Mouse (Mus musculus) kidney, embryonic 16.5 days (tissue): Measurements from ENCODE around the gene Med19. TPM values are rescaled to one million over a fixed set of nuclear protein-coding genes. Genes with fewer than 3 reads are reported as not detected.

Experiments
- ATAC-seq: fragments of 200-750 bp; cut with Nextera tagmentation; 2 replicates; pipeline ENCODE4 v1.8.0; 2017; ENCODE audit warnings: moderate TSS enrichment; ENCODE audit not compliant: low FRiP score, low TSS enrichment
- H3K27ac ChIP-seq: fragments of 300-500 bp; sonication (generic); 2 replicates; pipeline ENCODE4 v1.5.1; 2014; ENCODE audit warnings: low read length
- H3K27me3 ChIP-seq: fragments of 300-500 bp; sonication (generic); 2 replicates; pipeline ENCODE4 v1.6.1; 2014; ENCODE audit warnings: low read length, control low read depth, mixed read lengths; ENCODE audit not compliant: insufficient read depth
- H3K36me3 ChIP-seq: fragments of 300-500 bp; sonication (generic); 2 replicates; pipeline ENCODE4 v1.6.1; 2014; ENCODE audit warnings: low read length, control low read depth, mixed read lengths; ENCODE audit not compliant: insufficient read depth
- H3K4me1 ChIP-seq: fragments of 300-500 bp; sonication (generic); 2 replicates; pipeline ENCODE4 v1.6.1; 2014; ENCODE audit warnings: low read length, control low read depth, mixed read lengths; ENCODE audit not compliant: insufficient read depth
- H3K4me2 ChIP-seq: fragments of 300-500 bp; sonication (generic); replicated peaks from 2 replicates; pipeline ENCODE4 v1.6.1; 2014; ENCODE audit warnings: low read depth, low read length
- H3K4me3 ChIP-seq: fragments of 300-500 bp; sonication (generic); 2 replicates; pipeline ENCODE4 v1.5.1; 2014; ENCODE audit warnings: mild to moderate bottlenecking, low read length
- H3K9ac ChIP-seq: fragments of 300-500 bp; sonication (generic); replicated peaks from 2 replicates; pipeline ENCODE4 v1.6.1; 2014; ENCODE audit warnings: low read length
- H3K9me3 ChIP-seq: fragments of 300-500 bp; sonication (generic); 2 replicates; pipeline ENCODE4 v1.6.1; 2016; ENCODE audit warnings: low read length, control low read depth
- WGBS: fragments of 180-500 bp; shearing (Covaris S2); extraction: QIAGEN DNeasy Blood & Tissue Kit; methylation state at CpG from one replicate; pipeline ENCODE4 v1.1.7; 2014; 5-methylcytosine and 5-hydroxymethylcytosine counted together
- polyA plus RNA-seq: library from polyadenylated mRNA; unstranded; fragments of >200 nt; fragmentation: Nextera tagmentation; extraction: Ambion mirVana; gene quantifications from 2 replicates; pipeline ENCODE4 v1.2.1, GENCODE M21; 2015

Gene Med19
- polyA plus RNA-seq, 1 experiment from 2014 or later, result 39.2 TPM

- peak overlapping the region; percentile 97 for H3K27ac ChIP-seq
- H3K9ac ChIP-seq, result peak overlapping the region; percentile 96
- peak; percentile 28 for ATAC-seq
- H3K9me3 ChIP-seq, result no peaks in the 10 kb centered on the region
- peaks cover 10% of the 10 kb centered on the region for H3K4me1 ChIP-seq
- H3K4me2 ChIP-seq, result peak overlapping the region; percentile 63
- WGBS, result under 1% methylated on average over 22 of the region's 26 CpGs
- peaks cover 12% of the 10 kb centered on the region; the same call in 1 of the 2 replicates for H3K36me3 ChIP-seq
- peak overlapping the region; percentile 97 for H3K4me3 ChIP-seq
- no peaks in the 10 kb centered on the region for H3K27me3 ChIP-seq
Observed at GRCm38 (mm10) chr2:84714422-84714810, 36.2 kb downstream of the Med19 start.

- Histone ChIP-seq H3K27me3 (no peaks in the 10 kb centered on the region), H3K36me3 (peaks cover 8% of the 10 kb centered on the region; the same call in 1 of the 2 replicates), H3K4me1 (peaks cover 10% of the 10 kb centered on the region), H3K4me2 (peak within 1 kb of the TSS; percentile 83), H3K4me3 (peak within 1 kb of the TSS; percentile 97), H3K9me3 (no peaks in the 10 kb centered on the region), H3K27ac (peak within 1 kb of the TSS; percentile 97), H3K9ac (peak within 1 kb of the TSS; percentile 96)
- WGBS, result under 1% methylated on average over 73 of the region's 107 CpGs
- ATAC-seq, result peak; percentile 97
Observed at GRCm38 (mm10) chr2:84714811-84715561, 36.8 kb downstream of the Med19 start, which contains the start of gene Zdhhc5. Gene Zdhhc5 (minus strand): TSS chr2:84715180.

- Histone ChIP-seq H3K4me1 (peaks cover 10% of the 10 kb centered on the region), H3K4me2 (peak overlapping the region; percentile 83), H3K36me3 (peaks cover under 1% of the 10 kb centered on the region; the same call in 1 of the 2 replicates), H3K27ac (peak overlapping the region; percentile 97), H3K4me3 (peak overlapping the region; percentile 97), H3K27me3 (no peaks in the 10 kb centered on the region), H3K9me3 (no peaks in the 10 kb centered on the region), H3K9ac (peak overlapping the region; percentile 96)
- WGBS, result under 1% methylated on average over 33 of the region's 33 CpGs
- ATAC-seq, result peak; percentile 96
Observed at GRCm38 (mm10) chr2:84715562-84716361, 37.6 kb downstream of the Med19 start.

GRCm38 (mm10) chr2:84716423-84717355 is 38.5 kb downstream of the Med19 start:
- Histone ChIP-seq H3K27me3 (no peaks in the 10 kb centered on the region), H3K27ac (peak overlapping the region; percentile 97), H3K4me1 (peaks cover 10% of the 10 kb centered on the region), H3K9ac (peak overlapping the region; percentile 96), H3K36me3 (0 out of 2 replicates have a peak, but pooled peaks cover 5% of the 10 kb centered on the region), H3K9me3 (no peaks in the 10 kb centered on the region), H3K4me2 (peak overlapping the region; percentile 83), H3K4me3 (peak overlapping the region; percentile 97)
- 33% methylated on average over 9 of the region's 9 CpGs for WGBS
- no peak for ATAC-seq

GRCm38 (mm10) chr2:84717357-84717756 is 39.2 kb downstream of the Med19 start:
- Histone ChIP-seq H3K27me3 (no peaks in the 10 kb centered on the region), H3K27ac (no peak overlapping the region), H3K4me2 (no peak overlapping the region), H3K9ac (no peak overlapping the region), H3K36me3 (0 out of 2 replicates have a peak, but pooled peaks cover 6% of the 10 kb centered on the region), H3K9me3 (no peaks in the 10 kb centered on the region), H3K4me1 (peaks cover 10% of the 10 kb centered on the region), H3K4me3 (no peak overlapping the region)
- no peak for ATAC-seq
- 90% methylated on average over 4 of the region's 4 CpGs for WGBS

GRCm38 (mm10) chr2:84720718-84721117 is 42.5 kb downstream of the Med19 start:
- Histone ChIP-seq H3K4me3 (no peak overlapping the region), H3K9me3 (no peaks in the 10 kb centered on the region), H3K9ac (no peak overlapping the region), H3K27me3 (no peaks in the 10 kb centered on the region), H3K27ac (no peak overlapping the region), H3K4me2 (no peak overlapping the region), H3K36me3 (peaks cover 22% of the 10 kb centered on the region), H3K4me1 (peaks cover 11% of the 10 kb centered on the region)
- WGBS, result 89% methylated on average over 2 of the region's 2 CpGs
- ATAC-seq, result no peak

- WGBS, result 77% methylated on average over 3 of the region's 3 CpGs
- Histone ChIP-seq H3K4me1 (peaks cover 15% of the 10 kb centered on the region), H3K27ac (no peak overlapping the region), H3K36me3 (peaks cover 24% of the 10 kb centered on the region), H3K4me2 (no peak overlapping the region), H3K9ac (no peak overlapping the region), H3K9me3 (no peaks in the 10 kb centered on the region), H3K4me3 (no peak overlapping the region), H3K27me3 (no peaks in the 10 kb centered on the region)
- ATAC-seq, result no peak
Observed at GRCm38 (mm10) chr2:84721182-84721581, 43.0 kb downstream of the Med19 start.

- Histone ChIP-seq H3K36me3 (peaks cover 24% of the 10 kb centered on the region), H3K27me3 (no peaks in the 10 kb centered on the region), H3K4me2 (no peak overlapping the region), H3K27ac (no peak overlapping the region), H3K9me3 (no peaks in the 10 kb centered on the region), H3K4me1 (peaks cover 21% of the 10 kb centered on the region), H3K4me3 (no peak overlapping the region), H3K9ac (no peak overlapping the region)
- WGBS, result 96% methylated on average over 14 of the region's 14 CpGs
- no peak for ATAC-seq
Observed at GRCm38 (mm10) chr2:84723856-84724255, 45.7 kb downstream of the Med19 start.

- Histone ChIP-seq H3K9ac (no peak overlapping the region), H3K27me3 (no peaks in the 10 kb centered on the region), H3K4me1 (peaks cover 21% of the 10 kb centered on the region), H3K4me3 (no peak overlapping the region), H3K27ac (no peak overlapping the region), H3K36me3 (peaks cover 24% of the 10 kb centered on the region), H3K4me2 (no peak overlapping the region), H3K9me3 (no peaks in the 10 kb centered on the region)
- ATAC-seq, result no peak
- WGBS, result 92% methylated on average over 10 of the region's 10 CpGs
Observed at GRCm38 (mm10) chr2:84725770-84726169, 47.6 kb downstream of the Med19 start.
